12 mouse cellular contexts compared by ENCODE assay signal in genomic region chr9:67574721-67575248, GRCm38 (mm10). TPM values are rescaled to one million over a fixed set of nuclear protein-coding genes. Genes with fewer than 3 reads are reported as not detected.
DNase-seq lines count a peak whose midpoint lies in the region.
"Had no signal": no experiment of that assay in that cellular context is flagged by ENCODE, and none has a peak within 500 bp of the region (broad histone marks: within the 10 kb centered on the region; RNA-seq: fewer than 3 reads in every experiment).

No protein-coding gene starts in this region.

- H3K27ac ChIP-seq in embryonic facial prominence, embryonic 10.5 days (replicated peaks), result peak overlapping the region; percentile 27; the same call in 1 of the 2 replicates
- H3K27ac ChIP-seq: limb, embryonic 12.5 days; stomach, embryonic 15.5 days had no signal

- H3K4me3 ChIP-seq in embryonic facial prominence, embryonic 10.5 days, result no peak overlapping the region
- H3K4me3 ChIP-seq: limb, embryonic 12.5 days; stomach, embryonic 15.5 days had no signal

- DNase-seq in layer of hippocampus, postnatal 10 days (ENCODE audit: low spot score in 2 of 2), result peak; percentile 38 to 45
- DNase-seq in layer of hippocampus, adult 9-11 months, result no peak
- no peak for DNase-seq in embryonic facial prominence, embryonic 10.5 days (ENCODE audit: low spot score)
- DNase-seq in gastrocnemius, postnatal 25 days, result peak; percentile 37
- DNase-seq in heart, postnatal 36 days, result peak; percentile 20 to 40
- no peak for DNase-seq in right cerebral cortex, adult 2 months (ENCODE audit: low spot score in 2 of 2)
- no peak for DNase-seq in embryo, embryonic 9.5 days (ENCODE audit: extremely low spot score)
- DNase-seq: adrenal gland, postnatal 10 days; lung, adult 2 months; right cerebral cortex, postnatal 4 days had no signal

- no peaks in the 10 kb centered on the region for H3K27me3 ChIP-seq in embryonic facial prominence, embryonic 10.5 days (replicated peaks; ENCODE audit: low read depth, poor library complexity, severe bottlenecking)
- H3K27me3 ChIP-seq: limb, embryonic 12.5 days; stomach, embryonic 15.5 days had no signal

- intact Hi-C loops in heart, postnatal 36 days (cut with DNase I), result no loop called here

- no peaks in the 10 kb centered on the region for H3K36me3 ChIP-seq in embryonic facial prominence, embryonic 10.5 days (replicated peaks)
- H3K36me3 ChIP-seq: limb, embryonic 12.5 days; stomach, embryonic 15.5 days had no signal

- 67% methylated on average over 7 of the region's 7 CpGs for WGBS in embryonic facial prominence, embryonic 10.5 days

- no peaks in the 10 kb centered on the region for H3K9me3 ChIP-seq in embryonic facial prominence, embryonic 10.5 days
- H3K9me3 ChIP-seq: limb, embryonic 12.5 days; stomach, embryonic 15.5 days had no signal

- H3K4me1 ChIP-seq in embryonic facial prominence, embryonic 10.5 days, result peaks cover 38% of the 10 kb centered on the region

RNA-seq across cellular contexts. Expression of gene Tln2, which starts 15.3 kb away (rescaled TPM):
- total RNA-seq in layer of hippocampus, postnatal 10 days (2021), result 100 to 1,000 TPM; 106 to 110 TPM
- polyA plus RNA-seq in embryonic facial prominence, embryonic 10.5 days (2016; fragmentation: Nextera tagmentation; extraction: Ambion mirVana), result 36.2 and 40.7 TPM in 2 replicates
- total RNA-seq in gastrocnemius, postnatal 25 days (2021), result 100 to 1,000 TPM in 1 of 2 experiments, 10 to 100 TPM in 1; 77.1 to 100 TPM
- total RNA-seq in heart, postnatal 36 days (2021), result 10 to 100 TPM; 80.3 to 90.0 TPM

Comparison
In these comparisons a context has a peak if more than half of its experiments do, and no peak if none do; other contexts are left out.
1. DNase-seq: peak in layer of hippocampus, postnatal 10 days (2 of 2), gastrocnemius, postnatal 25 days (single experiment) and heart, postnatal 36 days (2 of 2); none in layer of hippocampus, adult 9-11 months (single experiment), embryonic facial prominence, embryonic 10.5 days (single experiment), right cerebral cortex, adult 2 months (0 of 2) and embryo, embryonic 9.5 days (single experiment).